Mouse (Mus musculus) small intestine, adult 2 months (tissue): ENCODE data around the gene Upk3bl.
"Not testable (repeated sequence)": the region's sequence is repeated elsewhere in the genome, so short reads cannot be mapped to it uniquely, and the experiment has no call there.

ENCODE experiments used
- CTCF ChIP-seq: fragments of 200-500 bp; IDR thresholded peaks from 2 replicates; pipeline ENCODE4 v1.5.1; 2012; ENCODE audit warnings: low read depth, mild to moderate bottlenecking, control low read depth, inconsistent platforms, low read length, moderate library complexity, mixed read lengths; ENCODE audit not compliant: insufficient replicate concordance, insufficient read length; ENCODE audit errors: extremely low read depth
- POLR2A ChIP-seq: fragments of 200-500 bp; IDR thresholded peaks from 2 replicates; pipeline ENCODE4 v1.6.1; 2012; ENCODE audit warnings: low read depth, mild to moderate bottlenecking, control low read depth, inconsistent platforms, low read length, moderate library complexity

DNA sequence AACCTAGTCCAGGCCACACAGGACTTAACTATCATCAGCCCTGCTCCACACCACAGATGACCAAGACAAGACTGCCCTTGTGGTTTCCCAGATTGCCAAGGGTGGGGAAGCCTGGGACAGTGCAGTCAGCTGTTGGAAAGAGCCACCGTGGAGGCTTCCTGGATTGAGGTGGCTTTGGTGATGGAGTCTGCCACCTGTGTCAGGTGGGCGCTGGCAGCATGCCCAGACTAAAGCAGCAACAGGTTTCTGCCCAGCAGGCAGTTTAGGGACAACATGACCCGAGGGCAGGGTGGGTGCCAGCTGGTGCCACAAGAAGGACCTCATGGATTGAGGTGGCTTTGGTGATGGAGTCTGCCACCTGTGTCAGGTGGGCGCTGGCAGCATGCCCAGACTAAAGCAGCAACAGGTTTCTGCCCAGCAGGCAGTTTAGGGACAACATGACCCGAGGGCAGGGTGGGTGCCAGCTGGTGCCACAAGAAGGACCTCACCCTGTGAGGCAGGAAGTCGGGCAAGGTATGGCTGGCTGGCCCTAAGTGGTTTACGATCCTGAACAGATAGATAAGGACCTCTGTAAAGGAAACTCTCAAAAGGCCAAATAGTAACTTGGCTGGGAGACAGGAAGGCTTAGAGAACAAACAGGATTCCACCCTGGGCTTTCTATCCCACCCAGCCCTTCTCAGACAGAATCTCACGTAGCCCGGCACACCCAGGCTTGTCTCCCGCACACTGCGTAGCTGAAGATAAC is 12.3 kb downstream of the Upk3bl start:
- TF ChIP-seq POLR2A, CTCF: not testable (repeated sequence)
